Mouse (Mus musculus) hindbrain, embryonic 14.5 days (tissue): ENCODE results near the gene H2-DMa. TPM values are rescaled to one million over a fixed set of nuclear protein-coding genes. Genes with fewer than 3 reads are reported as not detected.

ENCODE experiments used
- ATAC-seq: fragments of 200-750 bp; cut with Nextera tagmentation; 2 replicates; pipeline ENCODE4 v1.8.0; 2017; ENCODE audit warnings: moderate number of reproducible peaks, mild to moderate bottlenecking, moderate TSS enrichment, moderate library complexity; ENCODE audit not compliant: low FRiP score
- DNase-seq: peaks from one replicate; pipeline ENCODE4 v3.0.0-alpha.2; 2015; ENCODE audit warnings: low spot score
- H3K27ac ChIP-seq: fragments of 300-500 bp; sonication (generic); 2 replicates; pipeline ENCODE4 v1.5.1; 2014; ENCODE audit warnings: mild to moderate bottlenecking, moderate library complexity
- H3K27me3 ChIP-seq: fragments of 300-500 bp; sonication (generic); 2 replicates; pipeline ENCODE4 v1.6.1; 2014; ENCODE audit warnings: mild to moderate bottlenecking, low read length, mixed read lengths; ENCODE audit not compliant: control insufficient read depth, insufficient read depth
- H3K36me3 ChIP-seq: fragments of 300-500 bp; sonication (generic); replicated peaks from 2 replicates; pipeline ENCODE4 v1.6.1; 2014; ENCODE audit not compliant: control insufficient read depth, insufficient read depth
- H3K4me1 ChIP-seq: fragments of 300-500 bp; sonication (generic); replicated peaks from 2 replicates; pipeline ENCODE4 v1.6.1; 2014; ENCODE audit warnings: antibody characterized with exemption, low read length, mixed read lengths; ENCODE audit not compliant: control insufficient read depth, insufficient read depth
- H3K4me2 ChIP-seq: fragments of 300-500 bp; sonication (generic); replicated peaks from 2 replicates; pipeline ENCODE4 v1.6.1; 2014; ENCODE audit warnings: mild to moderate bottlenecking, moderate library complexity
- H3K4me3 ChIP-seq: fragments of 300-500 bp; sonication (generic); replicated peaks from 2 replicates; pipeline ENCODE4 v1.5.1; 2014; ENCODE audit warnings: mild to moderate bottlenecking, low read length
- H3K9ac ChIP-seq: fragments of 300-500 bp; sonication (generic); 2 replicates; pipeline ENCODE4 v1.6.1; 2014
- H3K9me3 ChIP-seq: fragments of 300-500 bp; sonication (generic); 2 replicates; pipeline ENCODE4 v1.6.1; 2016; ENCODE audit warnings: low read length; ENCODE audit not compliant: control insufficient read depth
- WGBS: fragments of 180-500 bp; shearing (Covaris S2); extraction: QIAGEN DNeasy Blood & Tissue Kit; methylation state at CpG from one replicate; pipeline ENCODE4 v1.1.7; 2014; 5-methylcytosine and 5-hydroxymethylcytosine counted together
- polyA plus RNA-seq: library from polyadenylated mRNA; unstranded; fragments of >200 nt; fragmentation: Nextera tagmentation; extraction: Ambion mirVana; gene quantifications from 2 replicates; pipeline ENCODE4 v1.2.1, GENCODE M21; 2014

The H2-DMa gene
- polyA plus RNA-seq, 1 experiment from 2014 or later = 19.2 TPM

GRCm38 (mm10) chr17:34121172-34121878 lies 2.0 kb downstream of the H2-DMa start:
- Histone ChIP-seq H3K4me3 (peak overlapping the region; percentile 88), H3K27ac (peak overlapping the region; percentile 100), H3K36me3 (peaks cover 26% of the 10 kb centered on the region), H3K4me1 (peaks cover 25% of the 10 kb centered on the region), H3K9ac (peak overlapping the region; percentile 90), H3K4me2 (peak overlapping the region; percentile 94), H3K9me3 (no peaks in the 10 kb centered on the region), H3K27me3 (no peaks in the 10 kb centered on the region)
- DNase-seq (peak; percentile 69), ATAC-seq (peak; percentile 15; the same call in 1 of the 2 replicates)
- WGBS = under 1% methylated on average over 31 of the region's 35 CpGs

GRCm38 (mm10) chr17:34121879-34122187 lies 2.5 kb downstream of the H2-DMa start:
- ATAC-seq = no peak

GRCm38 (mm10) chr17:34122188-34122984 lies 3.0 kb downstream of the H2-DMa start, which contains the start of gene Brd2:
TSS of gene Brd2 (minus strand) at chr17:34122634.
- DNase-seq (peak; percentile 97), ATAC-seq (peak; percentile 56)
- H3K9me3 ChIP-seq = no peaks in the 10 kb centered on the region
- H3K4me3 ChIP-seq = peak within 1 kb of the TSS; percentile 88
- H3K4me1 ChIP-seq = peaks cover 15% of the 10 kb centered on the region
- H3K9ac ChIP-seq = peak within 1 kb of the TSS; percentile 90
- under 1% methylated on average over 71 of the region's 75 CpGs for WGBS
- H3K4me2 ChIP-seq = peak within 1 kb of the TSS; percentile 94
- H3K36me3 ChIP-seq = peaks cover 15% of the 10 kb centered on the region
- H3K27me3 ChIP-seq = no peaks in the 10 kb centered on the region
- peak within 1 kb of the TSS; percentile 100 for H3K27ac ChIP-seq

More at GRCm38 (mm10) chr17:34121879-34122187, 2.5 kb downstream of the H2-DMa start:
- Histone ChIP-seq H3K36me3 (peaks cover 20% of the 10 kb centered on the region), H3K9ac (peak overlapping the region; percentile 90), H3K9me3 (no peaks in the 10 kb centered on the region), H3K27ac (peak overlapping the region; percentile 100), H3K27me3 (no peaks in the 10 kb centered on the region), H3K4me1 (peaks cover 20% of the 10 kb centered on the region), H3K4me2 (peak overlapping the region; percentile 94), H3K4me3 (peak overlapping the region; percentile 88)
- DNase-seq = no peak
- 2% methylated on average over 7 of the region's 10 CpGs for WGBS

- DNase-seq (no peak), ATAC-seq (no peak)
- Histone ChIP-seq H3K27me3 (no peaks in the 10 kb centered on the region), H3K9ac (peak overlapping the region; percentile 90), H3K27ac (peak overlapping the region; percentile 100), H3K4me2 (peak overlapping the region; percentile 94), H3K36me3 (peaks cover 9% of the 10 kb centered on the region), H3K9me3 (no peaks in the 10 kb centered on the region), H3K4me1 (peaks cover 14% of the 10 kb centered on the region), H3K4me3 (peak overlapping the region; percentile 88)
- WGBS = 2% methylated on average over 7 of the region's 7 CpGs
Measured at GRCm38 (mm10) chr17:34123111-34123510, 3.8 kb downstream of the H2-DMa start.

- Histone ChIP-seq H3K4me3 (peak overlapping the region; percentile 88), H3K9me3 (no peaks in the 10 kb centered on the region), H3K27me3 (no peaks in the 10 kb centered on the region), H3K9ac (peak overlapping the region; percentile 90), H3K27ac (peak overlapping the region; percentile 100), H3K4me1 (peaks cover 14% of the 10 kb centered on the region), H3K4me2 (peak overlapping the region; percentile 94), H3K36me3 (peaks cover 5% of the 10 kb centered on the region)
- 4% methylated on average over 2 of the region's 2 CpGs for WGBS
- DNase-seq (no peak), ATAC-seq (no peak)
Measured at GRCm38 (mm10) chr17:34123518-34123917, 4.2 kb downstream of the H2-DMa start.

- ATAC-seq (no peak), DNase-seq (no peak)
- Histone ChIP-seq H3K36me3 (no peaks in the 10 kb centered on the region), H3K27me3 (no peaks in the 10 kb centered on the region), H3K9ac (no peak overlapping the region), H3K9me3 (no peaks in the 10 kb centered on the region), H3K4me2 (0 out of 2 replicates have a peak overlapping the region, but pooled peaks have one; percentile 94), H3K4me1 (peaks cover 14% of the 10 kb centered on the region), H3K4me3 (no peak overlapping the region), H3K27ac (no peak overlapping the region)
- WGBS = 81% methylated on average over 6 of the region's 6 CpGs
Measured at GRCm38 (mm10) chr17:34124649-34125048, 5.3 kb downstream of the H2-DMa start.

- no peak overlapping the region for H3K27ac ChIP-seq
- H3K36me3 ChIP-seq = no peaks in the 10 kb centered on the region
- H3K4me1 ChIP-seq = peaks cover 14% of the 10 kb centered on the region
- WGBS = 59% methylated on average over 9 of the region's 9 CpGs
- DNase-seq (no peak), ATAC-seq (no peak)
- H3K9me3 ChIP-seq = no peaks in the 10 kb centered on the region
- no peak overlapping the region for H3K4me3 ChIP-seq
- H3K4me2 ChIP-seq = no peak overlapping the region
- no peak overlapping the region for H3K9ac ChIP-seq
- no peaks in the 10 kb centered on the region for H3K27me3 ChIP-seq
Measured at GRCm38 (mm10) chr17:34126826-34127420, 7.6 kb downstream of the H2-DMa start.

- peaks cover 14% of the 10 kb centered on the region for H3K4me1 ChIP-seq
- H3K4me3 ChIP-seq = no peak overlapping the region
- 20% methylated on average over 6 of the region's 6 CpGs for WGBS
- H3K9me3 ChIP-seq = no peaks in the 10 kb centered on the region
- H3K36me3 ChIP-seq = no peaks in the 10 kb centered on the region
- DNase-seq (no peak), ATAC-seq (no peak)
- H3K27me3 ChIP-seq = no peaks in the 10 kb centered on the region
- no peak overlapping the region for H3K27ac ChIP-seq
- no peak overlapping the region for H3K9ac ChIP-seq
- no peak overlapping the region for H3K4me2 ChIP-seq
Measured at GRCm38 (mm10) chr17:34127475-34127874, 8.1 kb downstream of the H2-DMa start.
